Comparison of ENCODE assay signal across 14 mouse cellular contexts in the genomic region with DNA sequence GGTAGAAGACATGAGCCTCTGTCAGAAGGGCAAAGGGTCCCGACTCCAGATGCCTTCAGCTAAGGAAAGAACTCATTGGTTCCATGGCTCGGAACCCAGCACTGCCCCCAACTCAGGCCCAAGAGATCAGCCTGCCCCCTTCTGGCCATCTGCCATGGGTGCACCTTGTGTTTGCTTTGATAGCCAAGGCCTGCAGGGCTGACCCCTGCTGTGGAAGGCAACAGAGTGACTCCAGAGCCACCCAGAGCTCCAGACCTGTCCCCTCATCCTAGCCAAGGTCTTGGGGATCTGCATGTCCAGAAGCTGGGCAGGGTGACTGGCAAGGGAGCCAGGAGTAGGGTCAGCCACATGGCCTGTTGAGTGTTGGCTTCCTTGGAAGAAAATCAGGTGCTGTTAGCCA. TPM values are rescaled to one million over a fixed set of nuclear protein-coding genes. Genes with fewer than 3 reads are reported as not detected.
DNase-seq lines count a peak whose midpoint lies in the region; TF ChIP-seq lines count a peak whose summit lies in the region.
"Had no signal": no experiment of that assay in that cellular context is flagged by ENCODE, and none has a peak within 500 bp of the region (broad histone marks: within the 10 kb centered on the region; RNA-seq: fewer than 3 reads in every experiment).

No protein-coding gene starts in this region.

- no peak for DNase-seq in gastrocnemius, adult 2 months
- no peak for DNase-seq in gastrocnemius, postnatal 4 days (ENCODE audit: low spot score in 2 of 2)
- DNase-seq in lung, adult 2 months: no peak
- no peak for DNase-seq in lung, postnatal 25 days (ENCODE audit: low spot score)
- peak; percentile 64 for DNase-seq in R1 (ENCODE audit: low read depth, low spot score)
- DNase-seq in retina, embryonic 14.5 days (ENCODE audit: low spot score): peak; percentile 52
- no peak for DNase-seq in right cerebral cortex, postnatal 36 days (ENCODE audit: low spot score in 2 of 2)
- no peak for DNase-seq in urinary bladder, adult 18-20 months (ENCODE audit: low spot score in 2 of 2)
- DNase-seq: kidney, postnatal 14 days; lung, adult 18-20 months; thymus, postnatal 14 days had no signal

- intact Hi-C loops in gastrocnemius, adult 2 months (cut with DNase I): no loop called here

- H3K4me3 ChIP-seq in gastrocnemius, adult 2 months: no peak overlapping the region
- H3K4me3 ChIP-seq in lung, adult 2 months (replicated peaks; ENCODE audit: extremely low read depth, low read depth, low read length): no peak overlapping the region
- H3K4me3 ChIP-seq: hindbrain, embryonic 15.5 days; midbrain, embryonic 15.5 days had no signal

- peaks cover 3% of the 10 kb centered on the region; the same call in 1 of the 2 replicates for H3K4me1 ChIP-seq in lung, adult 2 months (ENCODE audit: control insufficient read depth, insufficient read depth, low read length)

- no peak for TF ChIP-seq POLR2A in lung, adult 2 months (IDR thresholded peaks at IDR 0.05; ENCODE audit: borderline replicate concordance, extremely low read depth, low read depth, low read length)

- WGBS in lung, adult 2 months: 74% methylated on average over 2 of the region's 2 CpGs

- TF ChIP-seq CTCF in gastrocnemius, adult 2 months (IDR thresholded peaks at IDR 0.05): peak; percentile 25; the same call in 1 of the 2 replicates
- 0 out of 2 replicates have a peak, but pooled peaks have one; percentile 13 for TF ChIP-seq CTCF in lung, adult 2 months (IDR thresholded peaks at IDR 0.05; ENCODE audit: insufficient read depth, low read length)

- no peak overlapping the region for H3K27ac ChIP-seq in gastrocnemius, adult 2 months
- H3K27ac ChIP-seq: hindbrain, embryonic 15.5 days; midbrain, embryonic 15.5 days had no signal

RNA-seq across cellular contexts. Expression of gene Unc5a, which starts 34.4 kb away (rescaled TPM):
- total RNA-seq in gastrocnemius, adult 2 months (2021): 1 to 10 TPM; 7.5 to 7.9 TPM
- 1 to 10 TPM; 5.0 to 6.0 TPM for total RNA-seq in gastrocnemius, postnatal 4 days (2021)
- polyA plus RNA-seq in lung, adult 2 months (2012; rRNA removed): 2.9 and 3.7 TPM in 2 replicates
- total RNA-seq: G1E had no signal

RNA-seq across cellular contexts. Expression of gene Hk3, which starts 37.6 kb away (rescaled TPM):
- total RNA-seq in gastrocnemius, adult 2 months (2021): under 1 TPM; 0.23 to 0.25 TPM
- total RNA-seq in gastrocnemius, postnatal 4 days (2021): 1 to 10 TPM; 2.3 to 2.8 TPM
- polyA plus RNA-seq in lung, adult 2 months (2012; rRNA removed): 3.4 and 5.2 TPM in 2 replicates

Comparison
In these comparisons a context has a peak if more than half of its experiments do, and no peak if none do; other contexts are left out.
1. DNase-seq: peak in R1 (single experiment) and retina, embryonic 14.5 days (single experiment); none in gastrocnemius, adult 2 months (single experiment), gastrocnemius, postnatal 4 days (0 of 2), lung, adult 2 months (single experiment), lung, postnatal 25 days (single experiment), right cerebral cortex, postnatal 36 days (0 of 2) and urinary bladder, adult 18-20 months (0 of 2).